Mouse (Mus musculus): ENCODE data around the gene Tspan32. TPM values are rescaled to one million over a fixed set of nuclear protein-coding genes. Genes with fewer than 3 reads are reported as not detected.

Gene Tspan32
- total RNA-seq, 2 experiments from 2014 or later = 0.59 to 0.63 TPM

DNA sequence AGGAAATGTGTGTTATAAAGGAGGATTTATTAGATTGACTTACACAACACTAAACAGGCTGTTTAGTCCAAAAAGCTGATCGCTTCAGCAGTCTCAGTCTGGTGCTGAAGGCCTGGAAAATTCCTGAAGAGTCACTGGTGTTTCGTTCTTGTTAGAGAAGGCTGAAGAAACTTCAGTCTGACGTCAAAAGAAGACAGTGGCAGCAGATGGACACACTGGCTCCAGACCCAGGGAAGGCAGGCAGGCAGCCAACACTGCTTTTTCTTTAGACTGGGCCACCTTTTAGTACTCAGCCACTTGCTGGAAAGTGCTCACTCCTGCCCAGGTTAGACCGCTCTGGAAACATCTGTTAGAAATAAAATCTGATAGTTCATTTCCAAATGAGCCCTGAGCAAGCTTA, 28.7 kb downstream of the Tspan32 start:
- DNase-seq = peak in 1 of 2 experiments; percentile 53

DNA sequence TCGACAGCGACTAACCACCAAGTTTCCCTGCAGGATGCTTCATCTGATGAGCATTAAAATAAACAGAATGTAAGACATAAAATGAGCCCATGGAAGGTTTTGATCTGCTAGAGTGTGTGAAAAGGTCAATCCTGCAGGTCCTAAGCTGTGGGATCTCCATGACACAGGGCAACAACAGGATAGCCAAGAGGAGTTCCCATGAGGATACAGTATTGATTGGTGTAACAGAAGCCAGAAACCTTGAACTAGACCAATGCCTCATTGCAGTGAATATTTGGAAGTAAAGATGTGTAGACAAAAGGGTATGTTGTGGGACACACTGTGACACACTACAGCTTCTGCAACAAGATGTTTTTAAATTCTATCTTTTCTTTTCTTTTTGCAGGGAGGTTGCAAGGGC, 29.3 kb downstream of the Tspan32 start:
- no peak for DNase-seq

DNA sequence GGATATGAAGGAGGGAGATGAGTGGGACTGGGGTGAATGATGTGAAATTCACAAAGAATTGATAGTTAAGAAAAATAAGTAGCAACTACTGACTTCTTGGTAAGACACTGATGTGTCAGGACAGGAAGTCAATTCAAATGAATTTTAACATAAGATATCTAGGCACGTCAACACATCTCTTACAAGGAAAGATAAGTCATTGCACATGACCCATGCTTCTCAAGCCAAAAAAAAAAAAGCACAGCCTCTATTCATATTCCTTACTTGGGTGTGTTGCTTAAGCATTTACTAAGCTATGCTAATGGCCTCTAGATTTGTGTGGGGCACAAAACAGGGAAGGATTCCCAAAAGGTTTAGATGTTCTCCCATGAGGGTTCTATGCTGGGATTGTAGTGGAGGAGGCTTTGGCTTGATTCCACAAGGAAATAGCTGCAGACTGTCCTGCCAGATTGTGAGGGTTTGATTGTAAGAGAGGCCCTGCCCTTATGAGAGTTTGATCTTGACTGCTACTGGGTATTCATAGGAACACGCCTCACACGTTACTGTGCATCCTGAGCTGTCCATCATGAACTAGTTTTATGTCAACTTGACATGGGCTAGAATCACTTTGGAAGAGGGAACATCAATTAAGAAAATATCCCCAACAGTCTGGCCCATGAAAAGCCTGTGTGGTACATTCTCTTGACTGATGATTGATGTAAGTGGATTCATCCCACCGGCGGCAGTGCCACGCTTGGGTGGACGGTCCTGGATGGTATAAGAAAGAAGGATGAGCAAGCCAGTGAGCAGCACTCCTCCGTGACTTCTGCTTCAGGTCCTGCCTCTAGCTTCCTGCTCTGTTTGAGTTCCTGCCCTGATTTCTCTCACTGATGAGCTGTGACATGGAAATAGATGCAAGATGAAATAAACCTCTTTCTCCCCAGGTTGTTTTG, 29.9 kb downstream of the Tspan32 start:
- DNase-seq = no peak

DNA sequence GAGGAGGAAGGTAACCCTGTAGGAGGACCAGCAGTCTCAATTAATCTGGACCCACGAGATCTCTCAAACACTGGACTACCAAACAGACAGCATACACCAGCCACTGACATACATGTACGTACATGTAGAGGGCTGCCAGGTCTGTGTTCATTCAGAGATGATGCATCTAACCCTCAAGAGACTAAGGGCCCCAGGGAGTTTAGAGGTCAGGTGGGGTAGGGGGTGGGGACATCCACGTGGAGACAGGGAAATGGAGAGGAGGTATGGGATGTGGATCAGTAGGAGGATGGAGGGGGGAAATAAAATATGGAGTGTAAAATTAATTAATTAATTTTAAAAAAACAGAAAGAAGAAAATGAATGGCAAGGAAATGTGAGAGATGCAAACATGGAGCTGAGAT, 31.9 kb downstream of the Tspan32 start:
- no peak for DNase-seq

DNA sequence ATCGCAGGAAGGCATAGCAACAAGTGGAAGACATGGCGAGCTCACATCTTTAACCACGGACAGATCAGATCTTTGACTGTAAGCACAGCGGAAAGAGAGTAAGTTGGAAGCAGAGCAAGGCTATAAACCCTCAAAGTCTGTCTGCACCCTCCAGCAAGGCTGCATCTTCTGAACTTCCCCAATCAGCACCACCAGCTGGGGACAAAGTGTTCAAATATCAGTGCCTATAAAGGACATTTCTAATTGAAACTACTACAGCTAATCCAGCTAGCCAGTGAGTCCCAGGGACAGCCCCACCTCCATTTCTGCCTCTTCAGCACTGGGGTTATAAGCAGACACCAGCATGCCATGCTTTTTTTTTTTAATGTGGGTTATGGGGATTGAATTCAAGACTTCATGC, 32.5 kb downstream of the Tspan32 start:
- DNase-seq = no peak

DNA sequence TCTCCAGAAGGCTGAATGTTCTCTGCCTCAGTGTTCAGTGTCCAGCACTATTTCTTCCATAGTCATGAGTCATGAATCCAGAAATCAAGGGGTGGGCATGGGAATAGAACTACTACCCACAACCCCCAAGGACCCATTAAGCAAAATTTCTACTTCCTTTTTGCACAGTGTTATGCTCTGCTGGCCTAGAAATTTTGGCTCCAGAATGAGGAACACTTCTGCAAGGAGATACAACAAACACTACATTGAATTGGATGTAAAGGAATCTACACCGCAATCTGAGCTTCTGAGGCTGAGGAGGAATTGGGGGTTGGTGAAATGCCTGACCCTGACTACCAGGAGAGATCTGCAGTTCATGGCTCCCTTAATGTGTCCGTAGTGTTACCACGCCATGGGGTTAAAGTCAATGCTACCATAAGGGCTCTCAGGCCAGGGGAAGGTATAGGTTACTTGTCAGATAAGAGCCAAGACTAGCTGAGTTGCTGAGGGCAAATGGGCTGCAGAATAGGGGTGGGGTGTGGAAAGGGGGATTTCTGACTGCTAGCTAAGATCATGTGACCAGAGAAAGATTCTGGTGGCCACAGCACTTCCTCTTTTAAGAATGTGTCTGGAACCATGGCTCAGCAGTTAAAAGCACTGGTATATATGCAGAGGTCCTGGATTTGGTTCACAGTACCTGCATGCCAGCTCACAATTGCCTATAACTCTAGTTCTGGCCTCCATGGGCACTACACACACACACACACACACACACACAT, 33.5 kb downstream of the Tspan32 start:
- no peak for DNase-seq

DNA sequence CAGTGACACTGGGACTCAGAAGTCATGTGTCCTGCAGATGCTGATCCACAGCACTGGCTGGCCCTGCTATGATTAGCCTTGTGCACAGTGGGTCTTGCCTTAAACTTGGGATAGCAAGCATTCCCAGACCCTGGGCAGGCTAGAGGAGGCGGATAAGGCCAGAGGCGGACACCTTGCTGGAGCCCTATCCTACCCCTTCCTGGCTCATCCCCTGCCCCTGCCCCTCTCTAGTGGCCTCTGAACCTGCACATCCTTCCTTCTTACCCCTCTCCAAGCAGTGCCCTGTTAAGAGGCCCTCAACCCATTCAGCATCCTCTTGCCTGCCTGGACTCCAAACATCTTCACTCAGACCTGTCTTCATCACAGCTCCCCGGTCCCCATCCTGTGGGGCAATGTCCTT, 35.7 kb downstream of the Tspan32 start:
- DNase-seq = no peak

DNA sequence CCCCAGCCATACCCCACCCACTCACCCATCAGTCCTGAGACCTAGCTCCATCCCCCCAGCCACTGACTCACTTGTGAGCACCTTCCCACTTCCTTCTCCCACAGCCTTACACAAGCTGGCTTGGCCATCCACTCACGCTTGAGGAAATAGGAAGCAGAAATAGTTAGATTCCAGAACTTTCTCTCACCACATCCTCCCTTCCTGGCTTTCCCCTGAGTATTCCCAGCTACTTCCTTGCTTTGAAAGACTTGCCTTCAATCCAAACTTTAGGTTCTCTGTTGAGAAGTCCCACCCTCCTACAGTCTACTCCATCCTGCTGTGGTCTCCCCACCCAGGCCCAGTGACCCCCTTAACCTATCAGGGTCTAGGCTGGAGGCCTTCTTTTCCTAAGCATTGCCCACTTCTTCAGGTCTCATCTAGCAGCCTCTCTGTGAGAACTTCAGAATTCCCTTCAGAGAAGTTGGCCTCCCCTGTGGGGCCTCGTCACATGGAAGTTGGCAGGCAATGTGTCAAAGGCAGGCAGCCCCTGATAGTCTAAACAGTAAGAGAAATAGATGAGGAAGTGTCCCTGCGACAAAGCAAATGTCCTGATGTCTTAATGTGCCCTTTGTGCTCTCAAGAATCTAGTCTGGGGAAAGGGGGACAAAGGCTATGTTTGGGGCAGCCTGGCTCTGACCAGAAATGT, 36.4 kb downstream of the Tspan32 start:
- no peak for DNase-seq

DNA sequence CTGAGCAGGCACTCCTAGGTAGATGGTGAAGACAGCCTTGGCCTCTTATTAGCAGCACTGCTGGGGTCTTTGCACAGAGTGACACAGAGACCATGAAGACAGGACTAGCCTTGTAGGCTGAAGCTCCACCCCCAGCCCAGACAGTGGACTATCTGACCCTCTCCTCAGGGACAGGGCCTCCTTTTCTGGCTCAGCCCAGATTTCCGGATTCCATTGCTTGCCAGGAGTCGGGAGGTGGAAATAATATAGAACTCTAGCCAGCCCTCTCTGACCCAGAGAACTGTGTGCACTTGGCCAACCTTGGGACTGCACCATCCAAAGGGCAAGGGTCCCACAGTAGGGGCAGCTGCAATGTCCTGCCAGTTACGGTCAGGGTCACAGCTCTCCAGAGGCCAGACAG, 37.2 kb downstream of the Tspan32 start:
- DNase-seq = peak; percentile 77 to 85

DNA sequence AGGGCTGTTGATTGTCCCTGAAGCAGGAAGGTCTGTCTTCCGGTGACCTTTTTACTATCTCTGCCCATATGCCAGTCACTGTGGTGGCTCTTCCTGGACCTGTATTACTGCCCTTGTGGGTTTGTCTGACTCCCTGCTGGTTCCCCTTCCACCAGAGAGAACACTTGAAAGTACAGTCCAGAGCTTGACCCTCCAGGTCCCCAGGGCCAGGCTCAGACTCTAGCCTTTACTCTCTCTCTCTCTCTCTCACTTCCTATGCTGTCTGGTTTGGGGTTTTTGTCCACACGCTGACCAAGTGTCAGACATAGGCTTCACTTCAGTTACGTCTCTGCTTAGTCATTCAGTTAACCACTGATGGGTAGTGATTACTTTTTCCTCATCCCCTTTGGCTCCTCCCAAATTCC, 38.1 kb downstream of the Tspan32 start:
- no peak for DNase-seq

DNA sequence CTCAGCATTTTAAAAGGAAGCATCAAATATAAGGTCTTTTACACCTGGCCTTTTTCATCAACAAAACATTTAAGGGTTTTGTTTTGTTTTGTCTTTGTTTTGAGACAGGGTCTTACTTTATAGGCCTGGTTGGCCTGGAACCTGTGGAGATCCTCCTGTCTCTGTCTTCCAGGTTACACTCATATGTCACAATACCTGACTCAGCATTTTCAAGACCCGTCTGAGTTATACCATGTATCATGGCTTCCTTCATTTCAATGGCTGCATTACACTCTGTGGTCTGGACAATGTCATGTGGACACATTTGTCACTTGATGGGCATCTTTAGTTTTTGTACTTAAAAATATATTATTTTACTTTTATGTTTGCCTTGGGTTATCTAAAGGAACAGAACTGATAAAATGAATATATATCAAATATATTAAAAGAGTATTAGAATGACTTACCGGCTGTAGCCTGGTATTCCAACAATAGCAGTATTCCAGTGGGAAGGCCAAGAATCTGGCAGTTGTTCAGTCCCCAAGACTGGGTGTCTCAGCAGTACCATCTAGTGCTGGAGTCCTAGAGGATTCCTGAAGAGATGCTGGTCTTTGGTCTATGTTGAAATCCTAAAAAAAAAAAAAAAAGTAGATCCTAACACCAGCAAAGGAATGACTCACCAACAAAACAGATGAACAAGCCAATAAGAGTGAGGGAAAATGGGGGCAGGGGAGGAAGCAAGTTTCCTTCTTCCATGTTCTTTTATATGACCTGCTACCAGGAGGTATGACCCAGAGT, 39.4 kb downstream of the Tspan32 start:
- DNase-seq = no peak

DNA sequence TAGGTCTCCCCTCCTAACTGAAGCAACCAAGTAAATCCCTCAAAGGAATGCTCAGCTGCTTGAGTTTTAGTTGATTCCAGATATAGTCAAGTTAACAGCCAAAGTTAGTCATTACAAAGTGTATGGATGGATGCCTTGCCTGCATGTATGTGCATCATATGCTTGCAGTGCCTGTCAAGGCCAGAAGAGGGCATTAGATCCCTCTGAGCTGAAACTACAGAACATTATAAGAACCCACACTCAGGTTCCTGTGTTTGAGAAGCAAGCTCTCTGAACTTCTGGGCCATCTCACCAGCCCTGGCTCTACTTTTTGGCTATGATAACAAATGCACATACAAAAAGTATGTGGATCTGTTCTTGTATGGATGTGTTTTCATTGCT, 40.0 kb downstream of the Tspan32 start:
- no peak for DNase-seq

DNA sequence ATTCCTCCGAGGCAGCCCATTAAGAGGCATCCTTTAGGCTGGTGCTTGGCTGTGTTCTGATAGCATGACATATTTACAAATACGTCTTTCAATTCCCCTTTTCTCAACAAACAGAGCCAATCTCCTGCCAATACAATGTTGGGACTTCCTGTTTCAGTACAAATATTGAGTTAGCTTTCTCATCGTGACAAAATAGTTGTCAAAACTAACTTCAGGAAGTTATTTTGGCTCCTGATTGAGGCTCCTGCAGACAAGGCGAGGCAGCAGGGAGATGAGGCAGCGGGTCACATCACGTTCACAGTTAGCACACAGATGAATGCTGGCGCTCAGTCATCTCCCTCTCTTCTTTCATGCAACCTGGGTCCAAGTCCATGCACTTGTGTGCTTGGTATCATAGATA, 41.5 kb downstream of the Tspan32 start:
- DNase-seq = no peak

DNA sequence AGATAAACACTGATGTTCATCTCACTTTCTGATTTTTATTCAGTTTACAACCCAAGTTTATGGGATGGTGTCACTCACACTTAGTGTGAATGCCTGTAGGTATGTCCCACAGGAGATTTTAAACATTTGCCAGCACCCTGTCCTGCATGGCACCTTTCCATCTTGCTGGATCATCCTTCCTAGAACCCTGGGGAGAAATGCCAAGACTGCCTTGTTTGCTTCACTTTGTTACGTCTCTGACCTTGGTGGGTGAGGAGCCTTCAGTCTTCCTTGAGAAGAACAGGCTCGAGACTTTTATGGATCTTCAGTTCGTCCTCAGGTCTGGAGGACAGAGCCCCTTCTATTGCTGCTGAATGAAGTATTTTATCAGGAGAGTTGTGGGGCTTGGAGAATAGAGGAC, 44.5 kb downstream of the Tspan32 start:
- no peak for DNase-seq

DNA sequence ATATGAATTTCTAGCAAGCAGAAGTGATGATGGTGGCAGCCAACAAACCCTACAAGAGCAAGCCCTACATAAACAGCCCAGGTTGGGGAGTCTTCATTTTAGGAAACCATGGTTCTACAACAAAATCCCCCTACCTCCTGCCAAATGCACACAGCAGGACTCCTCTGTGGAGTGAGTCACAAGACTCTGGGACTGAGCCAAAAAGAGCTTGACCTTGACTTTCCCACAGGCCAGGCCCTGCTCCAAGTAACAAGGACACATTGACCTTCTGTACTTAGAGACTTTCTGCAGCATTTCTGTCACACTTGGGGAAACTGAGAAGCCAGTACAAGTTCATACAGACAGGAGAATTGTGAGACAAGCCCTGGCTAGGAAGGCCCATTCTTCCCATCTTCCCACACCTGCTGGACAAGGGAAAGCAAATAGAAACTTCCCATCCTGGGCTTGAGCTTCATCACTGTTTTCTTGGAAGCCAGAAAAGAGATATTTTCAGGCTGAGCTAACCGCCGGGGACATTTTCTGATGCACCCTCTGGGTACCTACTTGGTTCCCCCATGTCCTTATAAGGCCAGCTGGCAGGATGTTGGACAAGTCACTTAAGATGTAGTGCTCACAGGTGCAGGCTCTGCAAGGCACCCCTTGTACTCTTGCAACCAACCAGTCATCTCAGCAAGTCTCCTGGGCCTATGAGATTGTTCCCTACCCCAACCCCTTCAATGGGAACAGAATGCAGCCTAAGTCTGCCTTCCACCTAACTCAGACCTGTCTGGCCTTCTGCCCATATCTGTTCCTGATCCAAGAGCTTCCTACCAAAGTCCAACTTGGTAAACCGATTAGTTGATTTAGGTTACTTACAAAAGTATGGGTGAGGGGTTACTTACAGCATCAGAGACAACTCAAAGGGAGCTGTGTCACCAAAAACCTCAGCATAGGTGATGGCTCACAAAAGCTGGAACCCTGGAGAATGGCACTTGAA, 45.3 kb downstream of the Tspan32 start:
- peak; percentile 88 to 93 for DNase-seq

DNA sequence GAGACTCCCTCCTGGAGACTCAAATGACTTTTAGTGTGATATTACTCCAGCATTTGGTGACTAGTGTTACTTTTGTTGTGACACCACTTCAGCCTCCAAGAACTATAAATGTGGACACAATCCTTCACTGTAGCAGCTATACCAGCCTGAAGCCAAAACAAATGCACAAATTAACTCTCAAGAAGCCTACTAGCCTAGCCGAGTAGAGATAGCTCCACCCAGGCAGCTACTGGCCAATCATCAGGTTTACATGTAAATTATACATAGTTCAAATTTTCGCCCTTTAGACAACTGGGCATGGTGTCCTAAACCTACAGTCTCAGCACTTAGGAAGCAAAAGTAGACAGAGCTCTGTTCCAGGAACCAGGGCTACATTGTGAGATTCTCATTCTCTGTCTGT, 46.5 kb downstream of the Tspan32 start:
- DNase-seq = no peak

DNA sequence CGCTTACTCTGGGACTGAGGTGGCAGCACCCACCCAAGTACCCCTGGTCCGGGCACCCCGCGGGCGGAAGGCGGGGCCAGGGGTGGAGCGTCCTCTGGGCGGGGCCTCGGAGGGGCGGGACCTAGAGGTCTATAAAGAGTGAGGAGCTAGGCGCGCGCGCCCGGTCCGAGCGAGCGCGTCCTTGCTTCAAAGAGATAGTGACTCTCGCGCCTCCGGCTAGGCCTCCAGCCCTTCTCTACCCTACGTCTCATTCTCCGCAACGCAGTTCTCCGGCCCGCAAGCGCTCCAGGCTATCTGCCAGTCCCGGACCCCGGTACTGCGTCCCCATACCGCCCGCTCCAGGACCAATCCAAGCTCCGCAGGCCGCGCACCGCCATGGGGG, 47.8 kb downstream of the Tspan32 start, which contains the start of gene Cd81:
Cd81 (plus strand) TSS at position 114 of the 382 bp plus-strand sequence.
- DNase-seq = peak; percentile 92 to 94

DNA sequence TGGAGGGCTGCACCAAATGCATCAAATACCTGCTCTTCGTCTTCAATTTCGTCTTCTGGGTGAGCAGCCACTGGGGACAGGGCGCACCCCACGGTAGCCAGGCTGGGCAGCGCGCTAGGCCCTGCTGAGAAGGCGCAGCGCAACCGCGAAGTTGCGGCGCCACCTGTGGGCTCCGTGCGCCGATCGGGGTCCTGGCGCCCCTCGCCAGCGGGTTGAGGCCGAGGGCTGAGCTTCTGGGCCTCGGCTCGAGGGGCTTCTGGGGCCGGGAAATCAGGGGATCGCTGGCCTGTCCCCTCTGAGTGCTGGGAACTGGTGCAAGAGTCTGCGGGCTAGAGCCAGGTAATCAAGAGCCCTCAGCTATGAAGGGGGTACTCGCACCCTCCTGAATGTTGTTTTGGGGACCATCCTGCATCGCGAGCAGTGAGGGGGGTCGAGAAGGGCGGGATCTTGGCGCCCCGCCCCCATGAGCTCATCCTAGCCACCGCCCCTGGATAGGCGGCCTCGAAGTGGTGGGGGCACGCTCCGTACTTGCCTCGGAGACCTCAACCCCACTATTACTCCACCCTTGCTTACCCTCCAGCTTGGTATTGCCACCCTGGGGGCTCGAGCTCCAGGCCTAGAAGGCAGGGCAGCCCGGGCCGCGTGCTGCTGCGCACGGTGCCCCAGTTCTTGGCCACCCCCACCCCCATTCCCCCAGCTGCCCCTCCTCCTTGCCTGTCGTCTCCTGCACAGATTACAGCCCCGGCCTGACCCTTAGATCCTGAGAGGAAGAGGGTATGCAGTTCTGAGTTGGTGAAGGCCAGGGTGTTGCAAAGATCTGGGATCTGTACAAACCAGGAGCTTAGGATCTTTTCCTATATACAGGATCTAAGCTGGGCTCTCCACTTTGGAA, 48.4 kb downstream of the Tspan32 start:
- DNase-seq = peak; percentile 81 to 86

DNA sequence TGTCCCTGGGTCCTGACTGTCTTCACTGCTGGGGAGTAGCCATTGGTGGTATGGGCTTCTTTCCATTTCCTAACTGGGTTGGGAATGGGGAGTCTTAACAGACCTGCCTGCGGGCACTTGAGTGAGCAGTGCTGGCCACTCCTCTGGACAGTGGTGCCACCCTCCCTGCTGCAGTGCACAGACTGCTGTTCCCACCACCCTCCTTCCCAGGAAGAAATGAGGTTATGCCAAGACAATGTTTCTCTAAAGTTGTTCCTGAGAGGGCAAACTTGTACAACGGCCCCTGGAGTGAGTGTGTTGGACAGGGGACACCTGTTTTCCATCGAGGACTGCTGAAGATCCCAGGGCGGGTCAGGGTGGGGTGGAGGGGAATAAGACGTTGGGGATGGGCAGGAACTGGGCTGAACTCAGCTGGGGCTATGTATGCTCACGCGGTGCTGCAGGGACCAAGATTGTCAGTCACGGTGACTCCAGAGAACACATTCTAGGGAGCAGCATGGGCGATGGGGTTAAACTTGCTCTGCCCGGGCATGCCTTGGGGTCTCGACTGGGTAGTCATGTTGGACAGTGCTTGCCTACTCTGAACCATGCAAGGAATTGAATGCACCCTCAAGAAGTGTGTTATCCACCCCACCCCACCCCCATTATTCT, 49.2 kb downstream of the Tspan32 start:
- DNase-seq = no peak
